Mouse (Mus musculus): ENCODE results near the gene Ppp4r1.

DNA sequence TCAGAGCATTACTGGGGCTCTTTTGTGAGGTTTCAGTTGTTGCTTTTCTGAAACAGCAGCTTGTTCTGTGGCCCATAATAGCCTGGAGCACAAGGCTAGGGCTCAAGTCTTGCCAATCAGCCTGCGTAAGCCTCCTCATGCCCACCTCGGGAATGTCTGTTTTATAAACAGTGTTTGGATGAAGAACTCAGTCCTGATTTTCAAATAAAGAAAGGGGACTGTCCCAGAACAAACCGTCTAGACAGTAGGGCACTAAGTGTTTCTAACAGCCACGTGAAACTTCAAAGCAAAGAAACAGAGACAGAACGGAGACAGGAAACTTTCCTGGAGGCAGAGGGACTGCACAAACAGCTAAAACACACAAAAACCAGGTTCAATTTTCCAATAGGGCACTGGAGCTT, 89.3 kb downstream of the Ppp4r1 start:
- no peak for TF ChIP-seq CTCF (IDR thresholded peaks at IDR 0.05)
- no peak for TF ChIP-seq EP300 (IDR thresholded peaks at IDR 0.05)

Data from lung, postnatal 0 days (tissue).